Mouse (Mus musculus): Measurements from ENCODE around the gene Ggta1.

- no peak for TF ChIP-seq POLR2A (IDR thresholded peaks at IDR 0.05; ENCODE audit: borderline replicate concordance, control insufficient read depth, low read depth, low read length)
- no peak for TF ChIP-seq CTCF (IDR thresholded peaks at IDR 0.05; ENCODE audit: control insufficient read depth, insufficient read depth, low read length)
These were observed 15.2 kb upstream of the Ggta1 start for GRCm38 (mm10) chr2:35477999-35478811.
